Mouse (Mus musculus): ENCODE results near the gene Slamf1. TPM values are rescaled to one million over a fixed set of nuclear protein-coding genes. Genes with fewer than 3 reads are reported as not detected.

Gene Slamf1
- total and polyA plus RNA-seq, 3 experiments, result 0.73 to 1.3 TPM; not detected in 1

DNA sequence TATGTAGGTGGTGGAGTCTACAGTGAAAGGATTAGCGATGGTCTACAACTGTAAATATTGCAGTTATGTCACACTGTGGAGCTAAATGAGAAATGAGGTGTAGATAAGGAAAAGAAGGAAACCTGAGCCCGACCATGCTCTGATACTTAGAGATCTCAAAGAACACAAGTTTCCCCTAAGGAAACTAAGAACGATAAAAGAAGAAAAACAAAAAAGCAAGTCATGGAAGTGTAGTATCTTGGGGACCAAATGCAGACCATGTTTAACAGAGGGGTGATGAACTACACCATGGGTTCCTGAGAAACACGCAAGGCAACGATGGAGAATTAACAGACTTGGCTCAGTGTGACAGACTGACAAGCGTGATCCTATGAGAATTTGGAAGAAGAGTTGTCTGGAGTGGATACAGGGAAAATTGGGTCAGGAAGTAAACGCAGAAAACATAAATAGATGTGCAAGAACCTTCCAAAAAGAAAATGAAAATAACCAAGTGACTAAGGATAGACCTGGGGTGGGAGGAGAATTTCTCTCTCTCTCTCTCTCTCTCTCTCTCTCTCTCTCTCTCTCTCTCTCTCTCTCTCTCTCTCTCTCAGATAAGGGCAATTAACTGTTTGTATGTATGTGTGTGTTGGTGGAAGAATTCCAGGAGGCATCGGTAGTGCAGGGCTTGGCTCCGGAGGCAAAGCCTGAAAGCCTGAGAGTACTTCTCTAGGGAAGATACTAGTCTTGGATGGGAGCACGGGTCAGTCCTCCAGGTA, 6.5 kb downstream of the Slamf1 start:
- no peaks in the 10 kb centered on the region for H3K79me2 ChIP-seq (ENCODE audit: control insufficient read depth, insufficient read depth, low read length, poor library complexity)
- peak overlapping the region; percentile 76 for H3K27ac ChIP-seq (ENCODE audit: control insufficient read depth, low read depth, low read length)
- no peaks in the 10 kb centered on the region for H3K27me3 ChIP-seq (ENCODE audit: control insufficient read depth in 1 of 2, insufficient read depth in 2 of 2, low read length in 2 of 2)
- peak; percentile 77 for DNase-seq (ENCODE audit: low read depth, low spot score)
- peak overlapping the region; percentile 59 to 69 for H3K4me3 ChIP-seq (ENCODE audit: control insufficient read depth in 1 of 2, insufficient read depth in 1 of 2, low read depth in 2 of 2, low read length in 2 of 2)
- H3K9me3 ChIP-seq (replicated peaks; ENCODE audit: insufficient read depth, low read length), result no peaks in the 10 kb centered on the region
- TF ChIP-seq CHD1 (IDR thresholded peaks at IDR 0.05; ENCODE audit: low read depth, low read length) (no peak), GATA1 (IDR thresholded peaks at IDR 0.05; ENCODE audit: low read depth, low read length) (peak; percentile 86), USF2 (IDR thresholded peaks at IDR 0.05; ENCODE audit: borderline replicate concordance in 1 of 2, insufficient read depth in 1 of 2, low read depth in 1 of 2, low read length in 2 of 2) (no peak), KAT2A (conservative IDR thresholded peaks at IDR 0.05; ENCODE audit: low read depth, low read length) (no peak), RAD21 (IDR thresholded peaks at IDR 0.05; ENCODE audit: low read depth, low read length) (no peak), ZNF384 (IDR thresholded peaks at IDR 0.05; ENCODE audit: low read depth, low read length) (peak; percentile 32; the same call in 1 of the 2 replicates), RCOR1 (IDR thresholded peaks at IDR 0.05; ENCODE audit: low read depth, low read length) (peak; percentile 67), MAX (IDR thresholded peaks at IDR 0.05; ENCODE audit: low read length) (0 out of 2 replicates have a peak, but pooled peaks have one; percentile 45), CTCF (IDR thresholded peaks at IDR 0.05 in 2 of 3, conservative IDR thresholded peaks at IDR 0.05 in 1 of 3; ENCODE audit: control insufficient read depth in 1 of 3, insufficient read depth in 1 of 3, low read depth in 2 of 3, low read length in 3 of 3, poor library complexity in 1 of 3, severe bottlenecking in 1 of 3) (no peak), EP300 (IDR thresholded peaks at IDR 0.05; ENCODE audit: low read depth in 1 of 2, low read length in 2 of 2) (peak; percentile 91 to 94), SIN3A (IDR thresholded peaks at IDR 0.05; ENCODE audit: low read length) (peak; percentile 76), MAFK (IDR thresholded peaks at IDR 0.05; ENCODE audit: borderline replicate concordance, low read depth, low read length) (peak; percentile 6; the same call in 1 of the 2 replicates), JUND (IDR thresholded peaks at IDR 0.05; ENCODE audit: low read depth, low read length) (peak; percentile 95), MYC (IDR thresholded peaks at IDR 0.05; ENCODE audit: low read depth, low read length) (peak; percentile 82), ZKSCAN1 (IDR thresholded peaks at IDR 0.05; ENCODE audit: low read depth, low read length) (no peak), MYB (IDR thresholded peaks at IDR 0.05; ENCODE audit: low read depth, low read length) (peak; percentile 54; the same call in 1 of the 2 replicates), MXI1 (IDR thresholded peaks at IDR 0.05; ENCODE audit: low read depth, low read length) (peak; percentile 42; the same call in 1 of the 2 replicates), TAL1 (IDR thresholded peaks at IDR 0.05; ENCODE audit: low read length) (peak; percentile 74), ETS1 (IDR thresholded peaks at IDR 0.05; ENCODE audit: low read depth, low read length) (peak; percentile 79), TBP (IDR thresholded peaks at IDR 0.05; ENCODE audit: low read depth, low read length) (peak; percentile 3; the same call in 1 of the 2 replicates), BHLHE40 (IDR thresholded peaks at IDR 0.05; ENCODE audit: borderline replicate concordance, low read depth, low read length) (peak; percentile 34; the same call in 1 of the 2 replicates), MAZ (IDR thresholded peaks at IDR 0.05; ENCODE audit: low read depth, low read length) (0 out of 2 replicates have a peak, but pooled peaks have one; percentile 39), TCF12 (IDR thresholded peaks at IDR 0.05; ENCODE audit: low read depth, low read length) (peak; percentile 85)
- H3K9ac ChIP-seq (ENCODE audit: control insufficient read depth, low read depth, low read length, poor library complexity, severe bottlenecking), result peak overlapping the region; percentile 52
- peaks cover 0 to 18% of the 10 kb centered on the region in 2 experiments; a peak in 2 of 4 replicates for H3K36me3 ChIP-seq (ENCODE audit: control insufficient read depth in 1 of 2, insufficient read depth in 2 of 2, low read length in 2 of 2)
- peaks cover 7 to 14% of the 10 kb centered on the region in 2 experiments for H3K4me1 ChIP-seq (ENCODE audit: control insufficient read depth in 1 of 2, insufficient read depth in 2 of 2, low read length in 2 of 2)

Measured in MEL (cell line).